Mouse (Mus musculus): ENCODE measurements at regions not wholly inside any gene's neighbourhood (a gene's known extent, or its start where the extent isn't known, plus 50 kb on each side); places are given as distances from the start of the nearest gene placed in this dataset.

- peak; percentile 28 for DNase-seq (ENCODE audit: low spot score)
Measured at GRCm38 (mm10) chr6:116901816-116902215, 185.1 kb upstream of the Tmem72 start.

GRCm38 (mm10) chr6:116902371-116902770 is 185.7 kb upstream of the Tmem72 start:
- no peak for DNase-seq (ENCODE audit: low spot score)

- peak; percentile 11 for DNase-seq (ENCODE audit: low spot score)
Measured at GRCm38 (mm10) chr6:116906426-116907172, 189.9 kb upstream of the Tmem72 start.

GRCm38 (mm10) chr6:116910607-116911006 is 193.9 kb upstream of the Tmem72 start:
- DNase-seq (ENCODE audit: low spot score) = no peak

GRCm38 (mm10) chr6:116912161-116912560 is 195.4 kb upstream of the Tmem72 start:
- no peak for DNase-seq (ENCODE audit: low spot score)

GRCm38 (mm10) chr6:116914073-116914472 is 197.4 kb upstream of the Tmem72 start:
- no peak for DNase-seq (ENCODE audit: low spot score)

- no peak for DNase-seq (ENCODE audit: low spot score)
Measured at GRCm38 (mm10) chr6:116935024-116935423, 218.3 kb upstream of the Tmem72 start.

GRCm38 (mm10) chr6:116941576-116941975 is 224.9 kb upstream of the Tmem72 start:
- no peak for DNase-seq (ENCODE audit: low spot score)

- no peak for DNase-seq (ENCODE audit: low spot score)
Measured at GRCm38 (mm10) chr6:116942696-116943095, 225.6 kb upstream of the Cxcl12 start.

- DNase-seq (ENCODE audit: low spot score) = no peak
Measured at GRCm38 (mm10) chr6:116946083-116946732, 222.1 kb upstream of the Cxcl12 start.

GRCm38 (mm10) chr6:116959611-116960010 is 208.7 kb upstream of the Cxcl12 start:
- no peak for DNase-seq (ENCODE audit: low spot score)

- DNase-seq (ENCODE audit: low spot score) = no peak
Measured at GRCm38 (mm10) chr6:116960641-116961040, 207.7 kb upstream of the Cxcl12 start.

GRCm38 (mm10) chr6:116966436-116966835 is 201.9 kb upstream of the Cxcl12 start:
- DNase-seq (ENCODE audit: low spot score) = no peak

GRCm38 (mm10) chr6:116969381-116969910 is 198.9 kb upstream of the Cxcl12 start:
- DNase-seq (ENCODE audit: low spot score) = no peak

- no peak for DNase-seq (ENCODE audit: low spot score)
Measured at GRCm38 (mm10) chr6:116974841-116975240, 193.5 kb upstream of the Cxcl12 start.

- no peak for DNase-seq (ENCODE audit: low spot score)
Measured at GRCm38 (mm10) chr6:116980349-116980995, 187.9 kb upstream of the Cxcl12 start.

GRCm38 (mm10) chr6:116985147-116985737 is 183.1 kb upstream of the Cxcl12 start:
- no peak for DNase-seq (ENCODE audit: low spot score)

GRCm38 (mm10) chr6:116986266-116987000 is 181.9 kb upstream of the Cxcl12 start:
- no peak for DNase-seq (ENCODE audit: low spot score)

GRCm38 (mm10) chr6:116987243-116987642 is 181.1 kb upstream of the Cxcl12 start:
- no peak for DNase-seq (ENCODE audit: low spot score)

GRCm38 (mm10) chr6:116998948-116999682 is 169.2 kb upstream of the Cxcl12 start:
- DNase-seq (ENCODE audit: low spot score) = no peak

GRCm38 (mm10) chr6:116999940-117000339 is 168.4 kb upstream of the Cxcl12 start:
- no peak for DNase-seq (ENCODE audit: low spot score)

All from left cerebral cortex, adult 11 months (tissue).